Mouse (Mus musculus) limb, embryonic 15.5 days (tissue): ENCODE measurements at regions not wholly inside any gene's neighbourhood (a gene's known extent, or its start where the extent isn't known, plus 50 kb on each side); places are given as distances from the start of the nearest gene placed in this dataset.

Experiments used
- ATAC-seq: fragments of 200-750 bp; cut with Nextera tagmentation; 2 replicates; pipeline ENCODE4 v1.8.0; 2017; ENCODE audit warnings: low read depth, moderate TSS enrichment; ENCODE audit not compliant: insufficient number of reproducible peaks, low FRiP score, low TSS enrichment
- H3K27ac ChIP-seq: fragments of 300-500 bp; sonication (generic); 2 replicates; pipeline ENCODE4 v1.5.1; 2015; ENCODE audit warnings: moderate library complexity, mild to moderate bottlenecking, inconsistent platforms
- H3K27me3 ChIP-seq: fragments of 300-500 bp; sonication (generic); 2 replicates; pipeline ENCODE4 v1.6.1; 2015; ENCODE audit warnings: inconsistent platforms
- H3K36me3 ChIP-seq: fragments of 300-500 bp; sonication (generic); 2 replicates; pipeline ENCODE4 v1.6.1; 2015; ENCODE audit warnings: inconsistent platforms
- H3K4me1 ChIP-seq: fragments of 300-500 bp; sonication (generic); 2 replicates; pipeline ENCODE4 v1.6.1; 2015; ENCODE audit warnings: inconsistent platforms
- H3K4me2 ChIP-seq: fragments of 300-500 bp; sonication (generic); 2 replicates; pipeline ENCODE4 v1.6.1; 2015; ENCODE audit warnings: mild to moderate bottlenecking, inconsistent platforms
- H3K4me3 ChIP-seq: fragments of 300-500 bp; sonication (generic); 2 replicates; pipeline ENCODE4 v1.5.1; 2015; ENCODE audit warnings: mild to moderate bottlenecking, inconsistent platforms
- H3K9ac ChIP-seq: fragments of 300-500 bp; sonication (generic); 2 replicates; pipeline ENCODE4 v1.6.1; 2015; ENCODE audit warnings: inconsistent platforms
- H3K9me3 ChIP-seq: fragments of 300-500 bp; sonication (generic); 2 replicates; pipeline ENCODE4 v1.6.1; 2016; ENCODE audit warnings: inconsistent platforms
- WGBS: fragments of 180-500 bp; shearing (Covaris S2); methylation state at CpG from one replicate; pipeline ENCODE4 v1.1.7; 2015; 5-methylcytosine and 5-hydroxymethylcytosine counted together

DNA sequence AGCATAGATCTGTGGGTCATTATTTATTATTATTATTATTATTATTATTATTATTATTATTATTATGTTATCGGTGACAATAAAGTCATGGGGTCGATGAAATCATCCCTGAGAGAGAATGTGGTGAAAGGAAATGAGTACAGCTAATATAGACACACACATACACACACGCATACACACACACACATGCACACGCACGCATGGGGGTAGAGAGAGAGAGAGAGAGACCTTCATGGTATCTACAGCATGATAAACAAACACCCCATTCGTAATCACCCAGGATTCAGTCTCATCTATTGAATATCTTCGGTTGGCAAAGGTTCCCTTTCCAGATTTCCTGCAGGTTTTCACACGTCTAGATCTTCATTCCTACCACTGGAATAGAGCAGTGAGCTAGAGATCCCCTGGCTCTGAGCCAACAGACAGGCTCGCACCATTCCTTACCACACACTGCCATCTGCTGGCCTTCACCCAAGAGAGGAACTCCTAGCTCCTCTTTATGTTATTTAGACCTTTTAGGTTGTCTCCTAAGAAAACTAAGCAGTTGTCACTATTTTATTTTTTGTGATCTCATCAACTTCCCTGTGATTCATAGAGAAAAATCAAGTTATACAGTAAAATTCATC is 171.2 kb upstream of the Zpld1 start:
- ATAC-seq = peak; percentile 52; the same call in 1 of the 2 replicates
- no peak overlapping the region for H3K27ac ChIP-seq
- no peak overlapping the region for H3K4me2 ChIP-seq
- no peak overlapping the region for H3K4me3 ChIP-seq
- no peaks in the 10 kb centered on the region for H3K36me3 ChIP-seq
- H3K9me3 ChIP-seq = no peaks in the 10 kb centered on the region
- WGBS = 36% methylated on average over 9 of the region's 9 CpGs
- no peaks in the 10 kb centered on the region; the same call in 1 of the 2 replicates for H3K4me1 ChIP-seq
- H3K27me3 ChIP-seq = no peaks in the 10 kb centered on the region
- no peak overlapping the region for H3K9ac ChIP-seq

DNA sequence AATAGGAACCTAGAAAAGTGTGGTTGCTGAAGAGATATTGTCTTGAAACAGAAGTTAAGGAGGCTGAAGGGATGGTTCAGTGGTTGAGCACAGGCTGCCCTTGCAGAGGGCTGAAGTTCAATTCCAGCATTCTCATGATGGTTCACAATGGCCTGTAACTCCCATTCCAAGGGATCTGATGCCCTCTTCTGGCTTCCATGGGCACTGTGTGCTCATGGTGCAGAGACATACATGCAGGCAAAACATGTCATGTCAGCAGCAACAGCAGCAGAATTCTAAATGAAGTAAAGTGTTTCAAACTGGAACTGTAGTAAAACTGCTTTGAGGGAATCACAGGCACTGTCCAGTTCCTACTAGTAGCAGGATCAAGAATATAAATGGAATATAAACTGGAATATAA is 162.7 kb upstream of the Zpld1 start:
- Histone ChIP-seq H3K9me3 (no peaks in the 10 kb centered on the region), H3K36me3 (no peaks in the 10 kb centered on the region), H3K9ac (no peak overlapping the region)

DNA sequence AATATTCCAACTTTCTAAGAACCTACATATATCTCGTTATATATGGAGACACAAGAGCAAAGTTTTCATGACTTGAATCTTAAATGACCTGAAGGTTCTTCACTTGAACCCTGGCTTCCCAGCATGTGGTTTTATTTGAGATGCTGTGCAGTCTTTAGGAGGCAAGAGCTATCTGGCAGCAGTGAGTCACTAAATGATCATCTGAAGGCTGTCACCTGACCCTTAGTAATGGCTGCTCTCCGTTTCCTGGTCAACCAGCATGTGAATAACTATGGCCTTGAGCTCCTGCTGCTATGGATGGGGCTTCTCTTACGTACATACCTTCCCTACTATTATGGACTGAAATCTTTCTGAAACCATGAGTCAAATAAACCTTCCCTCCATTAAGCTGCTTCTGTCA is 149.8 kb upstream of the Zpld1 start:
- Histone ChIP-seq H3K27ac (no peak overlapping the region), H3K36me3 (no peaks in the 10 kb centered on the region), H3K4me2 (no peak overlapping the region), H3K27me3 (no peaks in the 10 kb centered on the region), H3K4me1 (0 out of 2 replicates have a peak, but pooled peaks cover 3% of the 10 kb centered on the region), H3K9me3 (no peaks in the 10 kb centered on the region), H3K4me3 (no peak overlapping the region), H3K9ac (no peak overlapping the region)
- ATAC-seq = no peak
- WGBS = 85% methylated on average over 3 of the region's 3 CpGs

More for the DNA sequence above, 162.7 kb upstream of the Zpld1 start:
- no peak overlapping the region for H3K4me3 ChIP-seq
- no peak overlapping the region for H3K4me2 ChIP-seq
- no peak overlapping the region for H3K27ac ChIP-seq
- no peaks in the 10 kb centered on the region for H3K27me3 ChIP-seq
- H3K4me1 ChIP-seq = no peaks in the 10 kb centered on the region
- no peak for ATAC-seq

DNA sequence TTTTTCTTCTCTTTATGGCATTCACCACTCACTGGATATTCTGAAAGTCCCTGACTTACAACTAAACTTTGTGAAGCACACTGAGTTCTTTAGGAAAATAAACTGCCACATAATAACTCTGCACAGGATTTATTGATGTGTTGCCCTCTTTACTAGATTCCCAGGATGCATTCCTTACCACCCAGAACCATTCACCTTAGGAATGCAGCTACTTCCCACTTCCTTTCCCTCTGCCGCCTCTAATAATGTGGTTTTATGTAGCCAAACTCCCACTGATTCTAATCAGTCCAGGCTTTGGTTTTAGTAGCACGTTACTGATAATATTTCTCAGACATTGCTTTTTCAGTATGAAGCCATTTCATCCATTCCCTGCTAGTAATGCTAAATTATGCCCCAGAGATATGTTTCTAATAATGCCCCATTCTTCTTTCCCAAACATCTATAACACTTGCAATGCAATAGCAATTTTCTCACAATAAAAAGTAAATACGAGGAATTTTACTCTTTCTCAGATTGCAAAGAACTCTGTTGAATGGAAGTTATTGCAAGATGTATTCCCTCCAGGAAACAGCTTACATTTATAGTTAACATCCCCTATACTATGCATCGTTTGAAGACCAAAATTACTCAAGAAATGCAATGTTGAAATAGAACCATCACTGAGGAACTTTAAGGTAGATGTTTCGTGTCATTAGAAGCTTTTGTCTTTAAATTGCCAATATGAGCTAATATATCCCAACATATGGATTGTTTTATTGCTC is 145.2 kb upstream of the Zpld1 start:
- Histone ChIP-seq H3K36me3 (no peaks in the 10 kb centered on the region), H3K4me3 (no peak overlapping the region), H3K27me3 (no peaks in the 10 kb centered on the region), H3K27ac (no peak overlapping the region), H3K4me2 (no peak overlapping the region), H3K4me1 (0 out of 2 replicates have a peak, but pooled peaks cover 3% of the 10 kb centered on the region), H3K9ac (no peak overlapping the region), H3K9me3 (no peaks in the 10 kb centered on the region)
- WGBS = 18% methylated on average over 5 of the region's 5 CpGs
- ATAC-seq = no peak

DNA sequence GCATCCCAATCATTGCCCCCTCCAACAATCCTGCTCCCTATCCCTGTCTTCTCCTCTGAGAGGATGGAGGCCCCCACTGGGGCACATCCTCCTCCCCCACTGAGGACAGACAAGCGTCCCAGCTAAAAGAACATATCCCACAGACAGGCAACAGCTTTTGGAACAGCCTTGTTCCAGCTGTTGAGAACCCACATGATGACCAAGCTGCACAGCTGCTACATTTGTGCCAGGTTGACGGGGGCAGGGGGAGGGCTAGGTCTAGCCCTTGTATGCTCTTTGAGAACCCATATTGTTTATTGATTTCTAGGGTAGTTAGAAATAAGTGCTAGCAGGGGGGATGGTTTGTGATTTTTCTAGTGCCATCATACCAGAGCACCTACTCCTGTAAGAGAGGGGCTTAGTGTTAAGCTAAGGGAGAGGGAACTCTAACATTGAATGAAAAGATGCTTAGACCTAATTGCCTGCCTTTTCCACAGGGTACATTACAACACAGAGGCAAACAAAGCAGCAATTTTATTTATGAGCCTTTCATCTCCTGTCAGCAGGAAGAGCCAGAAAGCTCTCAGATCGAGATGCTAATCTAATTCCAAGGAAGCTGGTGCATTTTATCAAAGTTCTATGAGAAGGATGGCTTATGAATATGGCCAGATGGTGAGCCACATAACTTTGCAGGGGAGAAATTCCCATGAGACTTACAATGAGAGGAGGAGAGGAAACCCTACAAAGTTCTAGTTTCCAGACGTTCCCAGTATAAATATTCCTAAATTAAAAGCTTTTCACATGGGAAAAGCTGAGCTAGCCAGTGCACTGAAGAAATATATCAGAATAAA is 137.6 kb upstream of the Zpld1 start:
- Histone ChIP-seq H3K4me2 (no peak overlapping the region), H3K4me1 (no peaks in the 10 kb centered on the region), H3K27me3 (no peaks in the 10 kb centered on the region), H3K27ac (no peak overlapping the region), H3K4me3 (no peak overlapping the region), H3K36me3 (no peaks in the 10 kb centered on the region), H3K9ac (no peak overlapping the region), H3K9me3 (no peaks in the 10 kb centered on the region)
- no peak for ATAC-seq
- 33% methylated on average over 4 of the region's 4 CpGs for WGBS

DNA sequence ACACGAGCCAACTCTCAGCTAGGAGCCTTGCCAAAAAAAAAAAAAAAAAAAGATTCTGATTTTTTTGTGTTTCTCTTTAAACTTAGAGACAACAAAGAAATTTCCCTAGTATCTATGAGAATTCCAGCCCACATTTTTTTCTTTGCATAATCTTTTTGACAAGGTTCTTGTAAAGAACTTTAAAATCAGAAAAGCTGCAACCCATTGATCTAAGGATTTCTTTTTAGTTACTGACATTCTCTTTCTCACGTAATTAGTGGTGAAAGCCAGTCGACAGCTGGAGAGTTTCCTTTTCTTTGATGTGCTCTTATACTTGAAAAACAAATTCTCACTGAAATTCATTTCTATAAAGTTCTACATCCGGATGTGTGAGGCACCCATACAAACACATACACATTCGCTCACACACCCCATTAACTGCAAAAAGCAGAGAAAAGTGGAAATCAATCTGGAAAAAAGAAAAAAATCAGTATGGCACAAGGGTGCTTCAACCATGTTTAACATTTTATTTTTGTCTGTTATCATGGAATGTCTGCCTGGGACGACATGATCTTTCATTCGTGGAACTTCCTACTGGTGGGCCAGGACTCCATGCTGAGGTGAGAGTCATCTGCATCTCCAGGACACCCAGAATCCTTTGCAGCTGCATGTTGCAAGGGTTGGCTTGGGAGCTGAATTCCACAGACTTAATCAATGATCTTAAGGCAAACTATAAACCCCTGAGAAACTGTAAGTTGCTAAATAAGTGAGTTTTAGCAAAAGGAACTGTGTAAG is 124.0 kb upstream of the Zpld1 start:
- H3K9me3 ChIP-seq = no peaks in the 10 kb centered on the region
- no peak for ATAC-seq
- no peak overlapping the region for H3K4me2 ChIP-seq
- no peak overlapping the region for H3K4me3 ChIP-seq
- H3K27ac ChIP-seq = no peak overlapping the region
- no peaks in the 10 kb centered on the region for H3K36me3 ChIP-seq
- H3K9ac ChIP-seq = no peak overlapping the region
- H3K27me3 ChIP-seq = no peaks in the 10 kb centered on the region
- WGBS = 27% methylated on average over 7 of the region's 7 CpGs
- peaks cover 8% of the 10 kb centered on the region; the same call in 1 of the 2 replicates for H3K4me1 ChIP-seq

DNA sequence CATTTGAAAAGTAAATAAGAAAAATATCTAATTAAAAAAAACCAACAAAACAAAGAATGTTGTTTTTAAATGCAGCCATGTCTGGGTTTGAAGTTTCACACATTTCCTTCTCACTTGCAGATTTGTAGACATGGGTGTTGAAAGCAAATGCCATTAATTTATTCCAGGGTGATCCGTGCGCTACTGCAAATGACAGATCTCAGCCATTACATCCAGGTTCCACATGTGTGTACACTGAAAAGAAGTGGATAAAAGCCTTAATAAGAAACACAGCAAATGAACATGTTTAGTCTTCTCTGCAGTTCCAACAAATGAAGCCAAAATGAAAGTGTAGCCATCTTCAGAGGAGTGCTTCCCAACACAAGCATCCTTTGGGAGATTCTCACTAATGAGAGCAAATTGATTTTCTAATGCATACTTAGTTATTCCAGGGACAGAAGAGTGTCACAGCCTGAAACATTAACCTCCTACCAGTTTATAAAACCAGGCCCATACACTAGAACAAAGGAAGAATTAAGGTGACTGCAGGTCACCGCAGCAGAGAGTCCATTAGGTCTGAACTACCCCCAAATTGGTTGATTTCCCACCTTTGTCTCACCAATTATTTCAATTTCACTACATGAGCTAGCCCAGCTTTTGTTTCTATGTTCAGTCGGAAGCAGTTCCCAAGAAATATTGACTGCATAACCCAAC is 123.2 kb upstream of the Zpld1 start:
- Histone ChIP-seq H3K27ac (no peak overlapping the region), H3K4me2 (no peak overlapping the region), H3K4me3 (no peak overlapping the region), H3K4me1 (peaks cover 8% of the 10 kb centered on the region; the same call in 1 of the 2 replicates), H3K9ac (no peak overlapping the region), H3K9me3 (no peaks in the 10 kb centered on the region), H3K36me3 (no peaks in the 10 kb centered on the region), H3K27me3 (no peaks in the 10 kb centered on the region)
- no peak for ATAC-seq
- 54% methylated on average over 4 of the region's 4 CpGs for WGBS

DNA sequence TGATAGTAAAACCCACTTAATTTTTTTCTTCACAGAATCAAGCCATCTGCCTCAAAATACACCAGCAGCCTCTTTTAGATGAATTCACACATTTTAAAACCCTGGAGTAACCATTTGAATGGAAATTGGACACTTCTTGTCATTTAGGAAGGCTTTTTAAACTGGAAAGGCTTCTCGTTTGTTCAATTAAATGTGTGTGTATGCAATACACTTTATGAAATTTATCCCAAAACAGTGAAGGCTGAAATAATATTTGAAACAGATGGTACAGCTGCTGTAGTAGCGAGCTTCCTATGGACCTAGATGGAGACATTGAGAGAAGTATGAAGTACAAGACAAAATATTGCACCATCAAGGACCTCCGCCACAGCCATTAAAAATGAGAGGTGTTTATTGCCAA is 121.1 kb upstream of the Zpld1 start:
- Histone ChIP-seq H3K27ac (no peak overlapping the region), H3K27me3 (no peaks in the 10 kb centered on the region), H3K4me1 (peaks cover 8% of the 10 kb centered on the region; the same call in 1 of the 2 replicates), H3K4me2 (no peak overlapping the region), H3K9ac (no peak overlapping the region), H3K36me3 (no peaks in the 10 kb centered on the region), H3K9me3 (no peaks in the 10 kb centered on the region), H3K4me3 (no peak overlapping the region)
- ATAC-seq = no peak
- 42% methylated on average over 3 of the region's 3 CpGs for WGBS

DNA sequence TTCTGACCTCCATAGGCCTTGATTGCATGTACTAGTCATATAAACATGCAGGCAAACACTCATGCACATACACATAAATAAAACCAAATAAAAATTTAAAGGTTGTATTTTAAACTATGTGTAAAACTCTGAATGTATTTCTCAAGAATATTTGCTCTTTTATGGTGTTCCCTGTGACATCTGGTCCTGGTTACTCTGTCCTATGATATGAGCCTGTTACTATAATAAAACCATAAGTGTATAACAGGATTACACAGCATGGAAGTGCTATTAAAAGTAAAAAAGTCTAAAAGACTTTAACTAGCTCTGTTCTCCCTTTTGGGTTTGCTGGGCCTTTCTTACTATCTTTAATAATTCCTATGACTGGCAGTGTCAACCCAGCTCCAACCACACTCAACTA is 103.0 kb upstream of the Zpld1 start:
- no peak overlapping the region for H3K27ac ChIP-seq
- no peaks in the 10 kb centered on the region for H3K36me3 ChIP-seq
- H3K4me3 ChIP-seq = no peak overlapping the region
- H3K4me1 ChIP-seq = no peaks in the 10 kb centered on the region
- H3K9ac ChIP-seq = no peak overlapping the region
- H3K4me2 ChIP-seq = no peak overlapping the region
- H3K27me3 ChIP-seq = no peaks in the 10 kb centered on the region
- H3K9me3 ChIP-seq = no peaks in the 10 kb centered on the region
- no peak for ATAC-seq

DNA sequence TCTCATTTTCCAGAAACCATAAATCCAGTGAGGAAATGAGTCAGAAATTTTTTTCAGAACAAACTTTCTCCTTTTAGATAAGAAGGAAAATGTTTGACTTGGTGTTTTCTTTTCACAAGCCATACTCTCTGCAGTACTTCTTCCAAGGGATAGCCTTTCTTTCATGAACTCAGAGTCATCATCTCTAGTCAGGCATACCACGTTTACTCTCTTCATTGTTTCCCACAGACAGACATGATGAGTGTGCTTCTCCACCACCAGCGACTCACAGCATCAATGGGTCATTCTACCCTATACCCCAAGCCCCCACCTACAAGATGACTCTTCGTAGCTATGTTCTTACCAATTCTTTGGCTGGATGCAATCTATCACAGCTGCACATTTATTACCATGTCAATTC is 97.1 kb upstream of the Zpld1 start:
- H3K4me1 ChIP-seq = no peaks in the 10 kb centered on the region
- H3K27me3 ChIP-seq = no peaks in the 10 kb centered on the region
- WGBS = 75% methylated on average over 3 of the region's 3 CpGs
- no peaks in the 10 kb centered on the region for H3K36me3 ChIP-seq
- no peak overlapping the region for H3K9ac ChIP-seq
- ATAC-seq = no peak
- no peaks in the 10 kb centered on the region for H3K9me3 ChIP-seq
- no peak overlapping the region for H3K27ac ChIP-seq
- no peak overlapping the region for H3K4me2 ChIP-seq
- no peak overlapping the region for H3K4me3 ChIP-seq

DNA sequence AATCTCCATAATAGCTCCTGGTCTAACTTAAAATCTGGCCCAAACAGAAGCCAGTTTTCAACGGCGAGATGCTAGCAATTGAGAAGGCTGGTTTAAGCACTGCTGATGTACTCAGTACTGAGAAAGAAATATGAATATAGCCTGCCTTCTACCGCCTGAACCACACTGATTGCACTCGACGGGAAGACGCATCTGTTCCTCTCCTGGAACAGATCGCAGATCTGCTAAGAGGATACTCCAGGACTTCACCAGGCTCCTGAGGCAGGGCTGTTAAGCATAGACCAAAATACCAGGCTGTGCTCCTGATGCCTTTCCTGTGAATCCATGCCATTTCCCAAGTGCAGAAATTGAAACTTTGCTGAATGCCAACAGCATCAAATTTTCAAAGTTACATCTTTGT is 92.6 kb upstream of the Zpld1 start:
- no peaks in the 10 kb centered on the region for H3K36me3 ChIP-seq
- no peaks in the 10 kb centered on the region for H3K9me3 ChIP-seq
- H3K4me1 ChIP-seq = no peaks in the 10 kb centered on the region
- H3K27me3 ChIP-seq = no peaks in the 10 kb centered on the region
- no peak for ATAC-seq
- H3K9ac ChIP-seq = no peak overlapping the region
- H3K4me2 ChIP-seq = no peak overlapping the region
- no peak overlapping the region for H3K4me3 ChIP-seq
- H3K27ac ChIP-seq = no peak overlapping the region
- WGBS = 76% methylated on average over 7 of the region's 7 CpGs
